Mouse (Mus musculus): ENCODE data around the gene Agap2.

DNA sequence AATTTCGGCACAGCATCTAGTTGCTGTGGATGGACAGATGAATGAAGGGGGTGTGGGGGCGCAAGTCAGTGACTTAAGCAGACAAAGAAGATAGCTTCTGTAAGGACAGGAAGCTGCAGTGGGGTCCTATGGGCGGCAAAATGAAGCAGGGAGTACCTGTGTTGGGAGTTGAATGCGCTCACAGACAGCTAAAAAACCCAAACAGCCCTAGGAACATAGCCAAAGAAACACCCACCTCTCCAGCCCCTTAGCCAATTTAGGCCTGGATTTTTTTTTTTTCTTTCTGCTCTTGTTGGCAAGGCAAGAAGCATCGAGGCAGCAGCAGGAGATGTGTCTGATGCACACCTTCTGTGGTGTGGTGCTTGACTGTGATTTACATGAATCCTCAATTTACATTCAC is 14.0 kb upstream of the Agap2 start:
- TF ChIP-seq CTCF (IDR thresholded peaks at IDR 0.05; ENCODE audit: insufficient read depth, low read length): no peak
- no peak for TF ChIP-seq POLR2A (IDR thresholded peaks at IDR 0.05; ENCODE audit: borderline replicate concordance, extremely low read depth, low read depth, low read length)

Measured in lung, adult 2 months (tissue).